Mouse (Mus musculus): Measurements from ENCODE around the gene Mup2. TPM values are rescaled to one million over a fixed set of nuclear protein-coding genes. Genes with fewer than 3 reads are reported as not detected.
"Not testable (repeated sequence)": the region's sequence is repeated elsewhere in the genome, so short reads cannot be mapped to it uniquely, and the experiment has no call there.

The Mup2 gene
- total RNA-seq (2021): under 1 TPM in 1 of 2 experiments, not detected in 1; 0.40 TPM
- long read RNA-seq, experiment 1, partial matches to known transcripts: 0 of 1 reads
- long read RNA-seq, experiment 1, other reads (novel, unspliced or antisense): 0 of 1 reads
- long read RNA-seq, experiment 2, partial matches to known transcripts: 5 of 7 reads
- long read RNA-seq, experiment 2, other reads (novel, unspliced or antisense): 2 of 7 reads

- DNase-seq (ENCODE audit: low spot score in 2 of 2): not testable (repeated sequence)
Measured at GRCm38 (mm10) chr4:60154189-60154588, at the start of gene Mup2. Gene Mup2, minus strand, starts transcription at chr4:60154289.

Other genes starting within 250 kb of the Mup2 start
- gene Slc46a2, start 239.2 kb downstream of the Mup2 start, total RNA-seq (2021): not detected
- gene Mup4, start 193.6 kb downstream of the Mup2 start, total RNA-seq (2021): not detected
- gene Mup6, start 190.0 kb downstream of the Mup2 start, total RNA-seq (2021): not detected
- gene Mup7, start 83.8 kb downstream of the Mup2 start, total RNA-seq (2021): not detected
- gene Mup8, start 68.3 kb upstream of the Mup2 start, total RNA-seq (2021): 1 to 10 TPM in 1 of 2 experiments, not detected in 1; 1.2 TPM